Mouse (Mus musculus): Measurements from ENCODE around the gene Wdr91.

DNA sequence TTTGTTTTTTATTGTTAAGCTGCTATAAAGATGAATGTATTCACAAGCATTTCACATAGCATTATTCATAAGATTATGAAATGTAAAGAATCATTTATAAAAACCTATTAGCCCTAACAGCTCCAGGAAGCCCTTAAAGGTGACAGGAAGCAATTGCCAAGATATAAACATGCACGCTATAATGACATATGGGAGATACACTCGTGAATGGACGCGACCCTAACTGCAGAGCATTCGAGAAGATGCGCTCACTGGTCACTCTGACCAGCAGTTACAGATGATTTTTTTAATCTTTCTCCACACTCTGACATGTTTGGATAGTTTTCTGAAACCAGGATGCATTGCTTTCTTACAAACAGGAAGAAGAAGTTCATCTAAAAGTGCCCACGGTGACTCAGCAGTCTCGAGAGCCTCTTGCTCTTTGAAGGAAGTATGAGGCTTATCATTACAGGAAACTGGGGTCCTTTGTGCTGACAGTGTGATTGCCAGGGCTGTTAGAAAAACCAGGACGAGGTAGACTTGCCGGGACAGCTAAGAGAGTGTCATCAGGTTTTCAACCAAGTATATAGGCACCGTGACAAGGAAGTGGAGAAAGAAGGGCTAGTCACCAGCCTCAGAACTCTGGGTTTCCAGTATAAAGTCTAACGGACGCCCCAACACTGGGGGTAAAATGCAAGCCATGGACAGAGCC, 41.3 kb downstream of the Wdr91 start:
- TF ChIP-seq CTCF (IDR thresholded peaks at IDR 0.05; ENCODE audit: borderline replicate concordance, extremely low read depth, insufficient read depth, insufficient read length), result no peak
- TF ChIP-seq POLR2A (IDR thresholded peaks at IDR 0.05; ENCODE audit: borderline replicate concordance, extremely low read depth, insufficient read depth, insufficient read length, poor library complexity, severe bottlenecking), result no peak
